Mouse (Mus musculus) gastrocnemius, adult 2 months (tissue): ENCODE results near the gene Errfi1. TPM values are rescaled to one million over a fixed set of nuclear protein-coding genes. Genes with fewer than 3 reads are reported as not detected.
"Not testable (repeated sequence)": the region's sequence is repeated elsewhere in the genome, so short reads cannot be mapped to it uniquely, and the experiment has no call there.

ENCODE experiments used
- DNase-seq: peaks from one replicate; pipeline ENCODE4 v3.0.0; 2022
- H3K27ac ChIP-seq: fragments of 200-600 bp; 2 replicates; pipeline ENCODE4 v1.8.1; 2022; ENCODE audit warnings: mild to moderate bottlenecking
- H3K4me3 ChIP-seq: fragments of 200-600 bp; 2 replicates; pipeline ENCODE4 v1.8.1; 2022; ENCODE audit warnings: mild to moderate bottlenecking, moderate library complexity
- CTCF ChIP-seq: fragments of 200-600 bp; IDR thresholded peaks from 2 replicates; pipeline ENCODE4 v1.8.1; 2022; ENCODE audit warnings: antibody characterized with exemption, mild to moderate bottlenecking, moderate library complexity
- intact Hi-C: fragments of 180-260 bp; cut with DNase I; formaldehyde crosslinking; loops from one replicate; pipeline ENCODE4 v1.15.1; 2025
- total RNA-seq, 2 experiments: library from RNA; stranded (reverse); gene quantifications; 2 replicates each; pipeline ENCODE4 v1.2.3; 2021

The Errfi1 gene
- total RNA-seq, 2 experiments from 2014 or later = 20.7 to 50.5 TPM

DNA sequence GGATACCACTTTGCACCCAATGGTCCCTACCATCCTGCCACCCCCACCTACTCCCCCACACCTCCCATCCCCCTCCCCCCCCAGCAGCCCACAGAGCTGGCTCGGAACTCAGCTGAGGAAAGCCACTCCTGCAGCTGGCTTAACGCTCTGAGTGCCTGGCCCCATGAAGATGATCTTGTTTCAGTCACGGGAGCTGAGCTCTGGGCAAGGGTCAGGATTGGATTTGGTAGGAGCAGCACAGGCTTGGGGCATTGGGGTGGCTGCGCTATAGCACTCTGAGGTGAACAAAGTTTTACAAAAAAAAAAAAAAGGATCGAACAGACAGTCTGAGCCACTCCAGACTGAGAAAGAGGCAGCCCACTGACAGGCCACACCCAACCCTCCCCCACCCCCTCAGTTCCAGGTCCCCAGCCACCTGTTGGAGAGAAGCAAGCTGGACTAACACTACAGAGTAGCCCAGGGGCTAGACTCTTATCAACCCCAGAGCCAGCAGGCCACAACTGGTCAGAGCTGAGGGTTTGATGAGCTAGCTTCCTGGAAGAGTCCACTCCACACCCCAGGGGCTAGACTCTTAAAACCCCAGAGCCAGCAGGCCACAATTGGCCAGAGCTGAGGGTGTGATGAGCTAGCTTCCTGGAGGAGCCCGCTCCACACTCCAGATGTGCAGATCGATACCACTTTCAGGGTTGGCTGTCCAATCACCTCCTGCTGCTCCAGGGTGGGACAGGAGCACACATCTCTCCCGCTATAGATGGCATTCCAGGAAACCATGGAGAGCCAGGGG is 41.2 kb downstream of the Errfi1 start:
- intact Hi-C loops = loop anchor here (5.0 kb wide), 1 partner anchor 38 kb away; no protein-coding TSS in a partner anchor
- no peak for TF ChIP-seq CTCF
- Histone ChIP-seq H3K4me3 (no peak overlapping the region), H3K27ac (peak overlapping the region; percentile 54; the same call in 1 of the 2 replicates)
- peak; percentile 48 for DNase-seq

DNA sequence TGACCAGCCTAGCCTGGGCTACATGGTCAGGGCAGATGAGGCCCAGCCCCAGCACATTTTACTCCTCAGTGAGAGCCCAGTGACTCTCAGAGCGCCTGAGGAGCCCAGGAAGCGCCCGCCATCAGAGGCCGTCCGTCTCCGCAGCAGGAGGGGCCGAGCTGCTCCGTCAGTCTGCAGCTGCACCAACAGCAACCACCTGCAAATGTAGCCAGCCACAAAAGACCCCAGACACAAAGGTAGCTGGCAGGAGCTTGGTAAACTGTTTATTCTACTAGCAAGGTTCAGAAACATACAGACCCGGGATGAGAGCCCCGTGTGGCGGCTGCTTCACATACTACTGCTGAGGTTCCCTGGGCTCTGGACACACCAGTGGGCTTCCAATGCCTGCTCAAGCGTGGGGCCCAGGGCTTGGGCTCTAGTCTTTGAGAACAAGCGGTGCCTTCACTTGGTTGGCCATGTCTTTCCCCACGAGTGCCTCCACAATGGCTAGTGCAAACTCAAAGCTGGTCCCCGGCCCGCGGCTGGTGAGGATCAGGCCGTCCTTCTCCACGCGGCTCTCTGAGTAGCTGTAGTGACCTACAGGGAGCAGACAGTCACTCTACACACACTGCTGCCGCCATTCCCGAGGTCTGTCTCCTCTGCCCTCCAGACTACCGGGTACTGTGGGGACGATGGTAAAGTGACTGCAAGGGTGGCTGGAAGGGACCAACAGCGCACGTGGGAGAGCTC is 43.3 kb downstream of the Errfi1 start:
- intact Hi-C loops = loop anchor here (5.0 kb wide), 1 partner anchor 40 kb away; no protein-coding TSS in a partner anchor
- TF ChIP-seq CTCF = no peak

DNA sequence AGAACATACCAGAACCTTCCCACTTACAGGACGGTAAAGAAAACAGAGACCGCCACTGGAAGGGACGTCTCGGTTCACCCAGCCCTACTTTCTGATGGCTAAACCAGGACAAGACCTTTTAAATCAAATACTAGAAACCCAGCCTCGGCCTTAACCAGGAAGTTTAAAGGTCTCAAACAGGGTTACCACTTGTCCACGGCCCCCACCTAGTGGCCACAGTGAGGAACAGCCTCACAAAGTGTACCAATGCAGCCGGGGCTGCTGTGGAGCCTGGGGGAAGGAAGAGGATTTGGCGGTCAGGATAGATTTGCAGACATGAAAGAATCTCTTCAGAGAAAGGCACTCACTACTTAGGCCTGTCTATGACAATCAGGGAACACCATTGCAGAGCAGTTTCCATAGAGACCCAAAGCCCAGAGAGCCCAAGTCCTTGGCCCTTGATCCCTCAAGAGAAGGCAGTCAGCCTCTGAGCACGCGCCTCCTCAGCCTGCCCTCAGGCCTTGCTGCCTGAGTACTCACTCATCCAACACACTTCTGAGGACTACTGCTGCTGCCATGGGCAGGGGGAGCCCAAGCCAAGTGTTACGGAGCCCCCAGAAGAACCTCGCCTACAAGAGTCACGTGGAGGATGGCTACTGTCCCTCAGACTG is 45.1 kb downstream of the Errfi1 start:
- Histone ChIP-seq H3K27ac (peak overlapping the region; percentile 96), H3K4me3 (peak overlapping the region; percentile 66)
- intact Hi-C loops = loop anchor here (5.0 kb wide), 1 partner anchor 42 kb away; no protein-coding TSS in a partner anchor
- DNase-seq = peak; percentile 86
- TF ChIP-seq CTCF = peak; percentile 95

More for the DNA sequence above, 43.3 kb downstream of the Errfi1 start:
- Histone ChIP-seq H3K4me3 (no peak overlapping the region), H3K27ac (no peak overlapping the region)
- DNase-seq = no peak

DNA sequence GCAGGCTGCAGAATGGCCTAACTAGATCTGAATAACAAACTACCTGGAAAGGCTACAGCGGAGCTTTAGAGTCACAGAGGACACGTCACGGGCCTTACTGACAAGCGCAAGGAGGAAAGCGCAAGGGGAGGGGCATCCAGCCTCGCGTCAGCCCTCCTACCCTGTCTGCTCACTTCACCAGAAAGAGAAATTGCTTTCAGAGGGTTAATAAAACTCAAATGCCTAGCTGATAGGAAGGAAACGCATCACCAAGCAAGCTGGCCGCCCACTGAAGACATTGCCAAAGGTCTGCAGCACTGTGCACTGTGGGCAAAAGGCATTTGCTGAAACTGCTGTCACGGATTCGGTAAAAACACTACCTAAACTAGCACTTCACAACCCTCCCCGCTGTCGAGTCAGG is 46.8 kb downstream of the Errfi1 start:
- H3K4me3 ChIP-seq = peak overlapping the region; percentile 66
- DNase-seq = no peak
- intact Hi-C loops = loop anchor here (10.0 kb wide), 1 partner anchor 416 kb away; no protein-coding TSS in a partner anchor
- no peak for TF ChIP-seq CTCF
- H3K27ac ChIP-seq = peak overlapping the region; percentile 96

DNA sequence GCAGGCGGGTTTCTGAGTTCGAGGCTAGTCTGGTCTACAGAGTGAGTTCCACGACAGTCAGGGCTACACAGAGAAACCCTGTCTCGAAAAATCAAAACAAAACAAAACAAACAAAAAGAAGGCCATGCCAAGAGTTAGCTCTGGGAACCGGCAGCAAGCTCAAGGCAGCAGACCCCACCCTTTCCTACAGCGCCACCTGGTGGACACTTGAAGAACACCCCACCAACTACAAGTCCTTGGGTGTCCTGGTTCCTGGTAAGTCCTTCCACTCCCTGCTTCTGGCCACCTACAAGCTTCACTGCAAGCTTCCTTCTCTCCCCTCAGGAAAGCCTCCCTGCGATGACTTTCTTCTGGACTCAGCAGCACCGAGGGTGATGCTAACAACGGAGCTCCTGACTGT is 47.9 kb downstream of the Errfi1 start:
- peak overlapping the region; percentile 96 for H3K27ac ChIP-seq

DNA sequence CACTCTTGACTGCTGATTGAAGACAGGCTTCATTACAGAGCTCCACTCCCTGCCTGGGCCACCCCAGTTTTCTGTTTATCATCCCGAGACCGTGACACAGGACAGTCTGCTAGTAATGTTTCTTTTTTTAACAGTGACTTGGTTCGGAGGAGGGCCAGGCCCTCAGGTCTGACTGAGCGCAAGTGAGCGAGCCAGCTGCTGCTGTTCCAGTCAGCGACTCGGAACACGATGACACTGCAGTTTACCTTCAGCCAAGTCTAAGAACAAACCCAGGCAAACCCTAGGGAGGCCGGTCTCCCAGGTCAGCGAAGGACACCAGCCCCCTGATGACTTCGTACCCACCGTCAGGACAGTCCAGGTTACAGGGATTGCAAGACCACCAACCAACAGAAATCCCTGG is 48.3 kb downstream of the Errfi1 start:
- no peak for TF ChIP-seq CTCF
- DNase-seq = peak; percentile 89
- Histone ChIP-seq H3K27ac (peak overlapping the region; percentile 96), H3K4me3 (peak overlapping the region; percentile 66)
- intact Hi-C loops = loop anchor here (10.0 kb wide), 1 partner anchor 417 kb away; no protein-coding TSS in a partner anchor

More for the DNA sequence above, 47.9 kb downstream of the Errfi1 start:
- intact Hi-C loops = loop anchor here (1.0 to 10.0 kb wide), 2 partner anchors 245 to 417 kb away; no protein-coding TSS in a partner anchor
- DNase-seq = peak; percentile 89
- TF ChIP-seq CTCF = peak; percentile 95
- peak overlapping the region; percentile 66 for H3K4me3 ChIP-seq

DNA sequence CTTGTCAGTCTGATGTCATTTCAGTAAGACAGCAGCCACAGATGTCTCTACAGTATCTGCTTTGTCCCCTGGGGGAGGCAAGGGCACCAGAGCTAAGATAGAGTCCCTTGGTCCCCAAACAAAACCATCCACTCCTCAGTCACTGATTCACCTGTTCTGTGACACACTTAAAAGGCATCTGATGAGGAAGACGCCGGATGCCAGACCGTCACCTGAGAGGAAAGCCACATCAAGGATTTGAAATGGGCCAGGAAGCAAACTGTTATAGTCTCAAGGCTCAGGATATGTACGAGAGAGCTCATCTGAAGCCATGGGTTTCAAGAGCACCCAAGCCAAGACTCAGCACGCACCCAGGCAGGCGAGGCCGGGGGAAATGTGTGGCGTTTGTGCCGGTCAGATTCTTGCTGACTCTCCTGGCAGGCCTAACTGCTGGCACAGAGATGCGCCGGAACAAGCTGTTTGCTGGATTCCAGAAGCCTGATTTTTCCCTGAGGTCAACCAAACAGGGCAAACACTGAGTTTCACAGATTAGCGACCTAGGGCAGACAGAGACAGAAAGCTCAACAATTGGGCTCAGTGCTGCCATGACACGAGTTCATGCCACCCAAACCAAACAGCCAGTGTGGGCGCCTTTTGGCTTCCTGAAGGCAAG is 49.5 kb downstream of the Errfi1 start:
- peak; percentile 89 for DNase-seq

DNA sequence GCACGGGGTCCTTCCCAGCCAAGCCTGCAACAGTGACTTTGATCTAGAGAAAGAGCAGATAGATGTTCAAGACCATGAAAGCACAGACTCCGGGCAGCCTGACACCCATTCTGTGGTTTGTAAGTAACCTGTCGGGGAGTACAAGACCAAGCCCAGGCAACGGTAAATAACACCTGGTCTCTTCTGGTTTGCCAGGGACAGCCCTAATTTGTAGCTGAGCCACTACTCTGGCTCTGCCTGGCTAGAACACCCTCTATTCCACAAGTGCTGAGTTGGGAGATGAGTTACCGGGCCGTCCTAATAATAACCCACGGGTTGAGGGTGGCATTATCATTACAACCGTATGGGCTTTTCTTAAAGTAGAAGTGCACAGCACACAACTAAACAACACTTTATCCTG is 53.4 kb downstream of the Errfi1 start:
- intact Hi-C loops = loop anchor here (10.0 kb wide), 1 partner anchor 422 kb away; no protein-coding TSS in a partner anchor
- peak overlapping the region; percentile 93 for H3K4me3 ChIP-seq
- peak; percentile 77 for DNase-seq
- TF ChIP-seq CTCF = no peak
- H3K27ac ChIP-seq = peak overlapping the region; percentile 93

More for the DNA sequence above, 49.5 kb downstream of the Errfi1 start:
- H3K4me3 ChIP-seq = peak overlapping the region; percentile 59
- intact Hi-C loops = loop anchor here (10.0 kb wide), 1 partner anchor 418 kb away; no protein-coding TSS in a partner anchor
- no peak for TF ChIP-seq CTCF
- H3K27ac ChIP-seq = peak overlapping the region; percentile 96

DNA sequence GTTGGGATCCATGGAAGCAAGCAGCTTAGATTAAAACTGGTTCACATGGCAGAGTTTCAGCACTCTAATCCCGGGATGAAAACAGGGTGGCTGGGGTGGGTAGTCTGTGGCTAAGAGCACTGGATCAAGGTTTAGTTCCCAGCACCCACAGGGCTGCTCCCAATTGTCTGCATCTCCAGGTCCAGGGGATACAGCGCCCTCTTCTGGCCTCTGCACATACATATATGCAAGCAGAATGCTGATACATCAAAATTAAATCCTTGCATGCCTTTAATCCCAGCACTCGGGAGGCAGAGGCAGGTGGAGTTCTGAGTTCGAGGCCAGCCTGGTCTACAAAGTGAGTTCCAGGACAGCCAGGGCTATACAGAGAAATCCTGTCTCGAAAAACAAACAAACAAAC is 54.8 kb downstream of the Errfi1 start:
- TF ChIP-seq CTCF = peak; percentile 28
- Histone ChIP-seq H3K27ac (peak overlapping the region; percentile 93), H3K4me3 (peak overlapping the region; percentile 93)
- intact Hi-C loops = loop anchor here (10.0 kb wide), 1 partner anchor 424 kb away; no protein-coding TSS in a partner anchor
- DNase-seq = not testable (repeated sequence)

DNA sequence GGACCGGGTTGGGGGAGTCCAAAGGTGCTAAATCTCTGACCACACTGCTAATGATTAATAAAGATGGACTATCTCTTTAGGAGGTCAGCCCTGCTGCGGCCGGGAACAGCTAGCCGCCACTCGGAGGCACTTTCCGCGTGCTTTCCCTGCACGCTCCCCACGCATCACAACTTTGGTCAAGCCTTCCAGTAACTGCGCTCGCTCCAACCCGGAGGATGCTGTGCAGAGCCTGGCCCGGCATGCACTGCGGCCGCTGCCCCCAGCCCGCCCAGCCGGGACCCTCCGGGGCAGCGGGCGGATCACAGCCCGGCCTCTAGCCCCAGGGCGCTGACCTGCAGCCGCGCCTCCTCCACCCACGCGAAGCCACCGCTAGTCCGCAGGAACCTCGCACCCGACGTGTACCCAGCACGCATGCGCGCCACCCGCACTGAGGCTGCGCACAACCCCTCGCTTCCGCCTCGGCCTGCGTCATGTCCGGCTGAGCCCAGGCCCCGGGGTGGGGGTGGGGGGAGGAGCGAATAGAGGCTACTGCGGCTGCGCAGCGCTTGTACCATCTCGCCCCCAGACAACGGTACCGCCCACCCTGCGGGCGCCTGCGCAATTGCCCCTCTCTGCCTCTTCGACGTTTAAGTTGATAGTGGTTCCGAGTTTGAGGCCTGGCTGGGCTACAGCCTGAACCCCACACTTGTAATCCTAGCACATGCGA is 55.9 kb downstream of the Errfi1 start:
- peak; percentile 29 for TF ChIP-seq CTCF
- intact Hi-C loops = loop anchor here (10.0 kb wide), 1 partner anchor 425 kb away; no protein-coding TSS in a partner anchor
- Histone ChIP-seq H3K4me3 (peak overlapping the region; percentile 93), H3K27ac (peak overlapping the region; percentile 93)
- peak; percentile 99 for DNase-seq
